Mouse (Mus musculus): ENCODE data around the gene Chrng. TPM values are rescaled to one million over a fixed set of nuclear protein-coding genes. Genes with fewer than 3 reads are reported as not detected.

Gene Chrng
- polyA plus RNA-seq, 1 experiment: not detected

DNA sequence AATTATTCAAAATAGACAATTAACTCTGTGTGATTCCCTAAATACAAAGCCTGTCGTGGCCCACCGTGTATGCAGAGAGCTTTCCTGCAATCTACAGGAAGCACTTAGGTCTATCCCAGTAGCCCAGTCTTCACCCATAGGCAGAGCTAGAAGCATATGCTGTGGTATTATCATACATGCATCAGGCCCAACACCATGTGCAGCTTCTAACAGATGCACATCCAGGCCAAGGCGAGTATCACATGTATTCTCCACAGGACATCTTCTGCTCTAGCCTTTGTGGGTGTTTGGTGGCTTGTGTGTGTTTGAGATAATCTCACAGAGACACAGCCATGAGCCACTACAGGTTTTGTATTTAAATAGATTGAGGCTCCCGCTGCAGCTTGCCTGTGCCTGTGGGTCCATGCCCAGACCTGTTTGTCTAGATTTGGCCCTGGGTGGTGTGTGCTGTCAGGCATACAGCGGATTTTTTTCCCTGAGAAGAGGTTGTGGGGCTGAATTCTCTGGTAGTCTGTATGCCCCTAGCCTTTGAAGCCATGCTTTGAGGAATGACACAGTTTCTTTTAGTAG lies 47.7 kb downstream of the Chrng start:
- DNase-seq (ENCODE audit: low spot score): no peak

DNA sequence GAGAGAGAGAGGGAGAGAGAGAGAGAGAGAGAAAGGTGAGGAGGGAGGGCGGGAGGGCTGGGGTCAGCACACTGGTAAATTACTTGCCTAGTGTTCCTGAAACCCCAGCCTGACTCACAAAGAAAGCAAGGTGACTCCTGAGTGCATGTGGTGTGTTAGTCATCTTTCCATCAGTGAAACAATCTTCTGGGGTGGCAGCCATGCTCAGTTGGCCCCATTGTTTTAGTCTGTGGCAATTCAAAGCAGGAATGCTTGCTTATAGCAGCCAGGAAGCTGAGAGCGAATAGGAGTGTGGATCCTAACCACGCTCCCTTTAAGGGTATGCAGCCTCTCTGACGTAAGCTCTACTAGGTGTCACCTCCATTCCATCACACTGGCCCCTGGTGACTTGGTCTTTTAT lies 50.7 kb downstream of the Chrng start:
- DNase-seq (ENCODE audit: low spot score): no peak

DNA sequence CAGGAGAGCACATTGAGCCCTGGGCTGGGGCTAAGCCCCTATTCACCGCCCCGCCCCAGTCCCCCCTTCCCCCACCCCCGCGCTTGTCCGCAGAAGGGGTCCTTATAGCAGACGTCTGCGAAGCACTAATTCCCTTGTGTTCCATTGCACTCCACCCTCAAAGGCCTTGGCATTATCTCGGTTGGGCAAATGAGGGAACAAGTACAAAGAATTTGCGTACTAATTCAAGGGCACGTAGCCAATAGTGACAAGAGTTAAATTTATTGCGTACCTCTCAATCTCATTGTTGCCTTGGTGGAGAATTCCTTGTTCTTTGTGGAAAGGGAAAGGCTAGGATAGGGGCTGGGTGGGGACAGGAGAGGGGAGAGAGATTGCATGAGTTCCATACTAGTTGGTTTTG lies 53.2 kb downstream of the Chrng start:
- no peak for DNase-seq (ENCODE audit: low spot score)

DNA sequence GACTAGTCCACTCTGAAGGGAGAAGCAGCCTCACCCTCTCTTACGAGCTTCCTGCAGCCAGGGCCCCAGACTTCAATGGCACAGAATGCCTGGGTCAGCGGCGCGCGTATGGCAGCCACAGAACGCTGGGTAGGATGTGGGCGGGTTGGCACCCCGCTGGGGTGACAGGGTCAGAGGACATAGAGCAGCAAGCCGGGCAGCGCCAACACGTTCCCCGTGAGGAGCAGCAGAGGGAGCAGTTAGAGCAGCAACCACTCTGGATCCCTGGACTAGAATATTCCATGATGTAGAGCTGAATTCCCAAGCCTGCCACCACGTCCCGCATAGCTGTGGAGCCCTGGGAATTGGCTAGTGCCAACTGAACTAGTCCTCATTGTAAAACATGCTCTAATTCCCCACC lies 54.0 kb downstream of the Chrng start:
- DNase-seq (ENCODE audit: low spot score): no peak

DNA sequence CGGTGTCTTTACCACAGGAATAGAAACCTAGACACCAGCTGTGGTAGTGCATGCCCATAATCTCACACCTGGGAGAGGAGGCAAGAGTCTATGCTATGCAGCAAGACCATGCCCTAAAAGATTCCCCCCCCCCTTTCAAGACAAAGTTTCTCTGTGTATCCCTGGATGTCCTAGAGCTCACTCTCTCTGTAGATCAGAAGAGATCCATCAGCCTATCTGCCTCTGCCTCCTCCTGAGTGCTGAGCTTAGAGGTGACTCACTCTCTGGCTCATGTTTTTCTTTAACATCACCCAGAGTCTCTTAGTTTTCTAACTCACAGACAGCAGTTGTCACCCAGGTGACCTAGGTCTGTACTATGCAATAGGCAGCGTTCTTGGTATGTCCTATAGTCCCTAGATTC lies 54.9 kb downstream of the Chrng start:
- DNase-seq (ENCODE audit: low spot score): no peak

Other genes starting within 250 kb of the Chrng start
- not detected in 2 replicates for gene Alppl2, start 114.7 kb upstream of the Chrng start, polyA plus RNA-seq (2012; rRNA removed)
- 0.06 TPM in 1 of 2 replicates, not detected in the other for gene Alpi, start 103.1 kb upstream of the Chrng start, polyA plus RNA-seq (2012; rRNA removed)
- gene Akp3, start 79.7 kb upstream of the Chrng start, polyA plus RNA-seq (2012; rRNA removed): 0.04 TPM in 1 of 2 replicates, not detected in the other
- 0.10 TPM in 1 of 2 replicates, not detected in the other for gene Ecel1, start 48.1 kb upstream of the Chrng start, polyA plus RNA-seq (2012; rRNA removed)
- gene Prss56, start 21.3 kb upstream of the Chrng start, polyA plus RNA-seq (2012; rRNA removed): not detected in 2 replicates
- gene Chrnd, start 14.1 kb upstream of the Chrng start, polyA plus RNA-seq (2012; rRNA removed): not detected in 2 replicates
- 69.5 and 72.5 TPM in 2 replicates for gene Eif4e2, start 9.3 kb downstream of the Chrng start, polyA plus RNA-seq (2012; rRNA removed)
- gene Efhd1, start 59.7 kb downstream of the Chrng start, polyA plus RNA-seq (2012; rRNA removed): 4.9 TPM in 2 replicates
- gene Gigyf2, start 122.3 kb downstream of the Chrng start, polyA plus RNA-seq (2012; rRNA removed): 30.7 and 40.0 TPM in 2 replicates
- gene Kcnj13, start 190.1 kb downstream of the Chrng start, polyA plus RNA-seq (2012; rRNA removed): 0.21 and 0.27 TPM in 2 replicates